Mouse (Mus musculus) cerebellum, adult (tissue): ENCODE measurements around the gene Cep128.

Source experiments
- ATAC-seq: cut with Nextera tagmentation; 2 replicates; pipeline ENCODE4 v1.9.2; 2017; ENCODE audit warnings: mild to moderate bottlenecking, moderate library complexity, mixed read lengths; ENCODE audit not compliant: insufficient number of reproducible peaks, low FRiP score, low TSS enrichment

The Cep128 gene

GRCm38 (mm10) chr12:91185564-91185963 is 198.6 kb downstream of the Cep128 start:
- ATAC-seq, result no peak

- ATAC-seq, result no peak
Measured at GRCm38 (mm10) chr12:91184616-91185015, 199.6 kb downstream of the Cep128 start.

GRCm38 (mm10) chr12:91183928-91184327 is 200.3 kb downstream of the Cep128 start:
- no peak for ATAC-seq

- ATAC-seq, result no peak
Measured at GRCm38 (mm10) chr12:91183304-91183855, 200.8 kb downstream of the Cep128 start.

- no peak for ATAC-seq
Measured at GRCm38 (mm10) chr12:91176808-91177526, 207.2 kb downstream of the Cep128 start.

GRCm38 (mm10) chr12:91171613-91172012 is 212.6 kb downstream of the Cep128 start:
- ATAC-seq, result no peak

GRCm38 (mm10) chr12:91161015-91161730 is 223.0 kb downstream of the Cep128 start:
- ATAC-seq, result no peak

GRCm38 (mm10) chr12:91158481-91158880 is 225.7 kb downstream of the Cep128 start:
- ATAC-seq, result no peak

- ATAC-seq, result no peak
Measured at GRCm38 (mm10) chr12:91154052-91154451, 230.2 kb downstream of the Cep128 start.

- no peak for ATAC-seq
Measured at GRCm38 (mm10) chr12:91149152-91149551, 235.1 kb downstream of the Cep128 start.

- ATAC-seq, result no peak
Measured at GRCm38 (mm10) chr12:91134740-91135517, 249.3 kb downstream of the Cep128 start.

- ATAC-seq, result no peak
Measured at GRCm38 (mm10) chr12:91115054-91115453, 269.2 kb downstream of the Cep128 start.

GRCm38 (mm10) chr12:91103316-91103715 is 280.9 kb downstream of the Cep128 start:
- no peak for ATAC-seq

- no peak for ATAC-seq
Measured at GRCm38 (mm10) chr12:91097869-91098268, 286.3 kb downstream of the Cep128 start.

- ATAC-seq, result no peak
Measured at GRCm38 (mm10) chr12:91096197-91096596, 288.0 kb downstream of the Cep128 start.

- ATAC-seq, result peak; percentile 77
Measured at GRCm38 (mm10) chr12:91088271-91088670, 295.9 kb downstream of the Cep128 start.

GRCm38 (mm10) chr12:91085967-91086366 is 298.2 kb downstream of the Cep128 start:
- ATAC-seq, result 0 out of 2 replicates have a peak, but pooled peaks have one; percentile 34

GRCm38 (mm10) chr12:91075600-91075999 is 308.6 kb downstream of the Cep128 start:
- ATAC-seq, result no peak

- no peak for ATAC-seq
Measured at GRCm38 (mm10) chr12:91070551-91071045, 313.6 kb downstream of the Cep128 start.

GRCm38 (mm10) chr12:91067083-91067441 is 317.1 kb downstream of the Cep128 start:
- no peak for ATAC-seq
